Mouse (Mus musculus): Measurements from ENCODE around the gene Lpgat1.

- TF ChIP-seq RCOR1 (conservative IDR thresholded peaks at IDR 0.05; ENCODE audit: low read depth, low read length) (no peak), POLR2AphosphoS2 (IDR thresholded peaks at IDR 0.05; ENCODE audit: low read depth, low read length) (no peak), POLR2A (IDR thresholded peaks at IDR 0.05; ENCODE audit: low read depth, low read length) (no peak), CTCF (conservative IDR thresholded peaks at IDR 0.05 in 1 of 2, IDR thresholded peaks at IDR 0.05 in 1 of 2; ENCODE audit: low read depth in 2 of 2, low read length in 2 of 2) (no peak), SMC3 (IDR thresholded peaks at IDR 0.05; ENCODE audit: low read depth, low read length) (no peak), USF2 (conservative IDR thresholded peaks at IDR 0.05; ENCODE audit: low read depth, low read length) (no peak), RAD21 (IDR thresholded peaks at IDR 0.05; ENCODE audit: low read depth, low read length) (no peak), SIN3A (IDR thresholded peaks at IDR 0.05; ENCODE audit: low read length) (no peak), USF1 (IDR thresholded peaks at IDR 0.05; ENCODE audit: low read depth, low read length) (no peak), EP300 (IDR thresholded peaks at IDR 0.05; ENCODE audit: low read length) (no peak), MAX (IDR thresholded peaks at IDR 0.05; ENCODE audit: low read length) (no peak), MEF2A (IDR thresholded peaks at IDR 0.05; ENCODE audit: borderline replicate concordance, low read depth, low read length) (no peak)
Measured at GRCm38 (mm10) chr1:191775116-191775515, 57.5 kb downstream of the Lpgat1 start.

Data from CH12.LX (cell line).